Mouse (Mus musculus) monocyte, adult 5-6 weeks (primary cell): ENCODE results near the gene Hapln1. TPM values are rescaled to one million over a fixed set of nuclear protein-coding genes. Genes with fewer than 3 reads are reported as not detected.

ENCODE experiments used
- ATAC-seq: fragments of 153-309, 156-312 bp; replicated peaks from 2 replicates; pipeline ENCODE4 v1.8.0; 2017; ENCODE audit warnings: mild to moderate bottlenecking; ENCODE audit not compliant: low TSS enrichment, insufficient number of reproducible peaks, severe bottlenecking, poor library complexity, low FRiP score
- total RNA-seq: library from RNA; stranded (forward); fragments of 200-1000, 200-491, 200-594 nt; gene quantifications from 3 replicates; pipeline ENCODE4 v1.2.3, GENCODE M21; 2017

The Hapln1 gene
- total RNA-seq, 1 experiment from 2014 or later, result not detected

GRCm38 (mm10) chr13:89585144-89585543 lies 45.5 kb downstream of the Hapln1 start:
- no peak for ATAC-seq

- ATAC-seq, result no peak
Measured at GRCm38 (mm10) chr13:89595105-89595504, 55.5 kb downstream of the Hapln1 start.

GRCm38 (mm10) chr13:89597354-89597753 lies 57.8 kb downstream of the Hapln1 start:
- no peak for ATAC-seq

- ATAC-seq, result no peak
Measured at GRCm38 (mm10) chr13:89600466-89600865, 60.9 kb downstream of the Hapln1 start.

GRCm38 (mm10) chr13:89603336-89603735 lies 63.7 kb downstream of the Hapln1 start:
- no peak for ATAC-seq

GRCm38 (mm10) chr13:89607399-89607798 lies 67.8 kb downstream of the Hapln1 start:
- no peak for ATAC-seq

GRCm38 (mm10) chr13:89619064-89619463 lies 79.5 kb downstream of the Hapln1 start:
- ATAC-seq, result no peak

GRCm38 (mm10) chr13:89634137-89634683 lies 94.6 kb downstream of the Hapln1 start:
- no peak for ATAC-seq

GRCm38 (mm10) chr13:89637012-89637411 lies 97.4 kb downstream of the Hapln1 start:
- no peak for ATAC-seq

GRCm38 (mm10) chr13:89645589-89645988 lies 106.0 kb downstream of the Hapln1 start:
- ATAC-seq, result no peak

- ATAC-seq, result no peak
Measured at GRCm38 (mm10) chr13:89652773-89653172, 113.2 kb downstream of the Hapln1 start.

- ATAC-seq, result no peak
Measured at GRCm38 (mm10) chr13:89653279-89653678, 113.7 kb downstream of the Hapln1 start.

GRCm38 (mm10) chr13:89657046-89657445 lies 117.5 kb downstream of the Hapln1 start:
- no peak for ATAC-seq

Other genes with a start within 250 kb of the Hapln1 start
- gene Vcan, start 202.7 kb downstream of the Hapln1 start, total RNA-seq, result 0.19 to 0.49 TPM (median 0.21 TPM) in 3 replicates